Mouse (Mus musculus) small intestine, adult 2 months (tissue): ENCODE measurements around the gene Stk39.

Experiments used
- CTCF ChIP-seq: fragments of 200-500 bp; IDR thresholded peaks from 2 replicates; pipeline ENCODE4 v1.5.1; 2012; ENCODE audit warnings: low read depth, mild to moderate bottlenecking, control low read depth, inconsistent platforms, low read length, moderate library complexity, mixed read lengths; ENCODE audit not compliant: insufficient replicate concordance, insufficient read length; ENCODE audit errors: extremely low read depth
- POLR2A ChIP-seq: fragments of 200-500 bp; IDR thresholded peaks from 2 replicates; pipeline ENCODE4 v1.6.1; 2012; ENCODE audit warnings: low read depth, mild to moderate bottlenecking, control low read depth, inconsistent platforms, low read length, moderate library complexity

GRCm38 (mm10) chr2:68254756-68255155 lies 217.3 kb downstream of the Stk39 start:
- TF ChIP-seq CTCF (no peak), POLR2A (no peak)
